Mouse (Mus musculus): ENCODE data around the gene Fgd1. TPM values are rescaled to one million over a fixed set of nuclear protein-coding genes. Genes with fewer than 3 reads are reported as not detected.
A peak's percentile ranks its signal among the peaks of the same experiment; 100 is the strongest.

Gene Fgd1
- 7.7 and 8.1 TPM in 2 replicates for polyA plus RNA-seq (2015; fragmentation: Nextera tagmentation; extraction: Ambion mirVana)

DNA sequence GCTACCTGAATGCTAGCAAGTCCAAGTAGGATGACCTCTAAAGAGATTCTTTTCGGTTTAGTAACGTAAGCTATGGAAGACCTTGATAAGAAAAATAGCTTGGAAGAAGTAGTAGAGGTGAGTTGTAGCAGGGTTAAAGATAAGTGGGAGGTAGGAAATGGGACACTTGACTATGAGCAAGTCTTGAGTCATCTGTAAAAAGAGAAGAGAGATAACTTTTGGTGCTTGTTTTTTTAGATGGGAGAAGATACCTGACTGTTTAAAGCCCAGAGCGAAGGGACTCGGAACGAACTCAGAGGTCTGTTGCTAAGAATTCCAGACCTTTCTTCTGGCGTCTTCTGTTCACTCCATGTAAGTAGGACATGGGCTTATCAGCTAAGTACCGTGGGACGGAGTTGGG lies at the start of gene Fgd1:
Fgd1 (plus strand) TSS at position 301 of the 400 bp plus-strand sequence.
- Histone ChIP-seq H3K36me3 (no peaks in the 10 kb centered on the region), H3K4me1 (no peaks in the 10 kb centered on the region), H3K4me2 (peak within 1 kb of the TSS; percentile 55), H3K9me3 (no peaks in the 10 kb centered on the region), H3K27me3 (replicated peaks) (no peaks in the 10 kb centered on the region), H3K4me3 (replicated peaks) (peak within 1 kb of the TSS; percentile 60), H3K9ac (peak within 1 kb of the TSS; percentile 61; the same call in 1 of the 2 replicates), H3K27ac (peak within 1 kb of the TSS; percentile 89)
- ATAC-seq (ENCODE audit: insufficient read depth, low FRiP score, low read depth), result no peak
- 92% methylated on average over 8 of the region's 8 CpGs for WGBS

- Histone ChIP-seq H3K27ac (no peak overlapping the region), H3K9me3 (no peaks in the 10 kb centered on the region), H3K4me1 (no peaks in the 10 kb centered on the region), H3K4me3 (replicated peaks) (no peak overlapping the region), H3K4me2 (no peak overlapping the region), H3K36me3 (no peaks in the 10 kb centered on the region), H3K27me3 (replicated peaks) (no peaks in the 10 kb centered on the region), H3K9ac (no peak overlapping the region)
- WGBS, result 84% methylated on average over 3 of the region's 3 CpGs
- no peak for ATAC-seq (ENCODE audit: insufficient read depth, low FRiP score, low read depth)
Measured at GRCm38 (mm10) chrX:150996775-150997174, 49.2 kb upstream of the Fgd1 start.

DNA sequence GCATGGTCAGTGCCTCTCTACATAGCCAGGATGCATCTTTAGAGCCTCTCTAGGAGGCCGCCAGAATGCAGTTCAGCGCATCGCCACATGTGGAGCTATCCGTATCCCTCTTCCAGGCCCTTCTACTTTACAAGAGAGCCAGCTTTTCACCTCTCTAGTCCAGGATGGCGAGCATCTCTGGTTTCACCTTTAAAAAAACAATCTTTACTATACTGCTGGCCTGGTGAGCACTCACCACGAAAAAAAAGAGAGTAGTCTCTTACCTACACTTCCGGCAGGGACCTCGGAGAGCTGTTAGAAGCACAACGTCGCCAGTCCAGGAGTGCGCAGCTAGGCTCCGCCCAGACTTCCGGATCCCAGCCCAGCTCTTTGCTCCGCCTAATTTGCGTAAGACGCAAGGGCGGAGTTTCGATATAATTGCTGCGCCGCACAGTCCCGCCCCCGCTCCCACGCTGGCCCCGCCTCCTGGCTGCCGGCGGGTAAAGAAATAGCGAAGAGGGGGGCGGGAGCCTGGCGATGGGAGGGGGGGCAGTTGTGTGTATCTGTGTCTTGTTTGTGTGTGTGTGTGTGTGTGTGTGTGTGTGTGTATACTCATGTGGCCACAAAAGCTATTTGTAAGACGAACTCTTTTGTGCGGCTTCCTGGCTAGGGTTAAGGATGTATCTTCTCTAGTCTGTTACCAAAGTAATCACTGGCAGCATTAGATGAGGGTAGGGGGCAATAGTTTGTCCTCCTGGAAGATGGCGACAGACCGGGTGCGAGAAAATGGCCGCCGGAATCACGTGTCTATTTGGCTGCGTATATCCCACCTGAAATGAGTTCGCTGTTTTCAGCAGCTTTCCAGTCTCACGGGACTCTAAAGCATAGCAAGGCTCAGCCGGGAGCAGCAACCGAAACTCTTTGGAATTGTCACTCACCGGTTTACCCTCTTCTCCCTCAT lies 28.7 kb upstream of the Fgd1 start, which contains the start of gene Gnl3l:
Gnl3l (minus strand) TSS at position 385 of the 940 bp plus-strand sequence.
- H3K9ac ChIP-seq, result no peak within 1 kb of the TSS
- H3K9me3 ChIP-seq, result no peaks in the 10 kb centered on the region
- 19% methylated on average over 43 of the region's 43 CpGs for WGBS
- H3K4me1 ChIP-seq, result no peaks in the 10 kb centered on the region
- peak within 1 kb of the TSS; percentile 49 for H3K4me2 ChIP-seq
- ATAC-seq (ENCODE audit: insufficient read depth, low FRiP score, low read depth), result peak; percentile 97
- no peaks in the 10 kb centered on the region for H3K36me3 ChIP-seq
- H3K27me3 ChIP-seq (replicated peaks), result no peaks in the 10 kb centered on the region
- H3K27ac ChIP-seq, result peak within 1 kb of the TSS; percentile 61
- peak within 1 kb of the TSS; percentile 49 for H3K4me3 ChIP-seq (replicated peaks)

DNA sequence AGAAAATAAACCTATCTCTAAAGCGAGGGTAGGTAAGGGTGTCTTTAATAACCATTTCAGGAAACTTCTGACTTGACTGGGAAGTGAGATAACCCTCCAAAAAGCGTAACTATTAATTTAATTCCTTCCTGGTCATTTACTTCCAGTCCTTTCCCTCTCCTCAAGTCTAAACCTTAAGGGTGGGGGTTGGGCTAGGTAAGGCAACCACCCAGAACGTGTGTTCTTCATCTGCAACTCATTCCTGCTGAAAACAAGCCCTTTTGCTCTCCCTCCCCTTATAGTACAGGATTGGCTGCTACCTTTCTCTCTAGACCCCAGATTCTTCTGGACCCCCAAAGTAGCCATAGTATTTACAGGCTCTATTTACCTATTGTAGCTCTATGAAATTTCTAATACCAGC lies 28.1 kb upstream of the Fgd1 start:
- H3K9ac ChIP-seq, result no peak overlapping the region
- no peaks in the 10 kb centered on the region for H3K9me3 ChIP-seq
- peak overlapping the region; percentile 49 for H3K4me2 ChIP-seq
- H3K36me3 ChIP-seq, result no peaks in the 10 kb centered on the region
- no peak for ATAC-seq (ENCODE audit: insufficient read depth, low FRiP score, low read depth)
- H3K4me3 ChIP-seq (replicated peaks), result peak overlapping the region; percentile 49
- 13% methylated on average over 3 of the region's 3 CpGs for WGBS
- H3K27ac ChIP-seq, result peak overlapping the region; percentile 57
- no peaks in the 10 kb centered on the region for H3K4me1 ChIP-seq
- H3K27me3 ChIP-seq (replicated peaks), result no peaks in the 10 kb centered on the region

- WGBS, result 83% methylated on average over 3 of the region's 3 CpGs
- Histone ChIP-seq H3K27me3 (replicated peaks) (no peaks in the 10 kb centered on the region), H3K4me2 (no peak overlapping the region), H3K9me3 (no peaks in the 10 kb centered on the region), H3K27ac (no peak overlapping the region), H3K4me3 (replicated peaks) (no peak overlapping the region), H3K36me3 (no peaks in the 10 kb centered on the region), H3K4me1 (no peaks in the 10 kb centered on the region), H3K9ac (no peak overlapping the region)
- no peak for ATAC-seq (ENCODE audit: insufficient read depth, low FRiP score, low read depth)
Measured at GRCm38 (mm10) chrX:151018798-151019197, 27.2 kb upstream of the Fgd1 start.

DNA sequence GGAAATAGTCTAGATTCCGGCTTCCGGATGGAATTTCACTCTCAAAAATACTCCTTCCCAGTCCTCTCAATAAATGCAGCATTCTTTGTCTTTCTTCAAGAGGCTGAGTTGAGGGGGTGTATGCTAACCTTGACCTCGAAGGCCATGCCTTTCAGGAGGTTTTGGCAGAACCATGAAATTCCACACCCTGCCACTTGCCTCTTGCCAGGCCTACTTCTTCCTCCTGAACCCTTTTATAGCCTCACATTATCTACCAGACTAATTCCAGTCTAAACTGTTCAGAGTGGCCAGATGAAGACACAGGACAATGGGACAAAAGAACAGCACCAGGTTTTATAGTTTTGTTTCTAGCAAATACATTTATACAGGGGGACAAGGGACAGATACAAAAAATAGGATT lies 14.6 kb upstream of the Fgd1 start:
- no peak overlapping the region for H3K9ac ChIP-seq
- ATAC-seq (ENCODE audit: insufficient read depth, low FRiP score, low read depth), result no peak
- no peaks in the 10 kb centered on the region for H3K4me1 ChIP-seq
- H3K4me3 ChIP-seq (replicated peaks), result no peak overlapping the region
- H3K36me3 ChIP-seq, result no peaks in the 10 kb centered on the region
- 58% methylated on average over 3 of the region's 3 CpGs for WGBS
- H3K4me2 ChIP-seq, result no peak overlapping the region
- H3K9me3 ChIP-seq, result no peaks in the 10 kb centered on the region
- H3K27ac ChIP-seq, result no peak overlapping the region
- no peaks in the 10 kb centered on the region for H3K27me3 ChIP-seq (replicated peaks)

DNA sequence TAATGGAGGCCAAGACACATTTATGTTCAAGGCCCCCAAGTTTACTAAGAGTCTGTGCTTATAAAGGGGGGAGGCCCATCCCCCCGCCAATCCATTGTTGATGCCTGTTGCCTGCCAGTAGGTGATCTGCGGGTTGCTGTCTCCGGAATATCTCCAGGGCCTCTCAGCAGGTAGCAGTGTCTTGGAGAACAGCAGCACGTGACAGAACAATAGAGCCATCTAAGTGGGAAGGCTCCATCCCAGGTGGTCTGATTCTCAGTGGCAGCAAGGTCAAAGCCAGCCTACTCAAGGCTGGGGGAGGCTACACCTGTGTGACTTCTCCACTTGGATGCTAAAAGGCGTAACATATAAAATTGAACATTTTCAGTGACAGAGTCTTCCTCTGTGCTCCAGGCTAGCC lies 4.7 kb upstream of the Fgd1 start:
- no peak for ATAC-seq (ENCODE audit: insufficient read depth, low FRiP score, low read depth)
- no peak overlapping the region for H3K4me3 ChIP-seq (replicated peaks)
- WGBS, result 63% methylated on average over 5 of the region's 5 CpGs
- no peaks in the 10 kb centered on the region for H3K9me3 ChIP-seq
- no peaks in the 10 kb centered on the region for H3K4me1 ChIP-seq
- no peaks in the 10 kb centered on the region for H3K27me3 ChIP-seq (replicated peaks)
- H3K36me3 ChIP-seq, result no peaks in the 10 kb centered on the region
- no peak overlapping the region for H3K27ac ChIP-seq
- H3K4me2 ChIP-seq, result no peak overlapping the region
- no peak overlapping the region for H3K9ac ChIP-seq

DNA sequence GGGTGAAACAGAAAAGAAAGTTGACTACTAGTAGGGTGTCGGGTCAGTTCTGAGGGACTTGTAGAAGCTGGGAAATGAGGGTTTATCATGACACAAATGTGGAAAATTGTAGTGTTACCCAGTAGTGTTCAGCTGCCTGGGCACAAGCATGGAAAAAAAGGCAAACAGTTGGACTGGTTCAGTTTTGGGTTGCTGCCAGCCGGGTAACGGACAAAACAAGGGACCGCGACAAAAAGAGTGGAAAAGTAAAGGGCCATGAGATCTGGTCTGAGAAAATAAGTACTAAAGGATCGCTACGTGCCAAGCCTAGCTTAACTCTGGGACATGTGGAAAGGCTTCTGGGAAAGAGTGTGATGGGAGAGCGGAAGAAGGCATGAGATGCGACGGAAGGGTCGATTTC lies 371 bp downstream of the Fgd1 start:
- Histone ChIP-seq H3K27ac (peak overlapping the region; percentile 89), H3K27me3 (replicated peaks) (no peaks in the 10 kb centered on the region), H3K36me3 (no peaks in the 10 kb centered on the region), H3K9me3 (no peaks in the 10 kb centered on the region), H3K9ac (no peak overlapping the region), H3K4me2 (peak overlapping the region; percentile 55), H3K4me1 (no peaks in the 10 kb centered on the region), H3K4me3 (replicated peaks) (peak overlapping the region; percentile 60)
- WGBS, result 42% methylated on average over 11 of the region's 11 CpGs
- ATAC-seq (ENCODE audit: insufficient read depth, low FRiP score, low read depth), result no peak

DNA sequence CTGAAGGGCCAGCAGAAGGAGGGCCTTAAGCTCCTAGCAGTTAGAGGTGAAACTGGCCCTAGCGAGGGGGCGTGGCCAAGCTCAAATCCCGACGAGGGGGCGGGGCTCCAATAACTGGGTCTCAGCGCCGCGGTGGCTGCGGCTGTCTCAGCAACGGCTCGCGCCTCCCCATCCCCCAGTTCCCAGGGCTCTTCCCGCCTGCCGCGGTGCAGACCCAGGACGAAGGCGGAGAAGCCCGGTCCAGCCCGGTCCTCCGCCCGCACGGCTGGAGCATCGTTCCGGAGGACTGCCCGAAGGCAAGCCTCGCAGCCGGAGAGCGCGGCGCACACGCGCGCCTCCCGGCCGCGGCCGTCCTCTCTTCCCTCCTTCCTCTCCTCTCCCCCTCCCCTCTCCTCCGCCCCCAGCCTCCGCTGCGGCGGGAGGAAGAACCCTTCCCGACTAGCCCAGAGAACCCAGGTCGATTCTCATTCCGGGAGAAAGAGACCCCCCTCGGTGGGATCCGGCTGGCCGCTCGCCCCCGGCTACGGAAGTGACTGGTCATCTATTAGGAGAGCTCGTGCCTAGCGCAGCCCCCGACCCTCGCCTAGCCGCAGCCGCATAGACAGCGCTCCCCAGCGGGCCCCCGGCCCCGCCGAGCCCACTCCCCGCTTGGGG lies 954 bp downstream of the Fgd1 start:
- Histone ChIP-seq H3K27me3 (replicated peaks) (no peaks in the 10 kb centered on the region), H3K9ac (peak overlapping the region; percentile 61), H3K27ac (peak overlapping the region; percentile 89), H3K9me3 (no peaks in the 10 kb centered on the region), H3K4me1 (no peaks in the 10 kb centered on the region), H3K36me3 (no peaks in the 10 kb centered on the region), H3K4me3 (replicated peaks) (peak overlapping the region; percentile 60), H3K4me2 (peak overlapping the region; percentile 55)
- peak; percentile 82 for ATAC-seq (ENCODE audit: insufficient read depth, low FRiP score, low read depth)
- 15% methylated on average over 57 of the region's 62 CpGs for WGBS

DNA sequence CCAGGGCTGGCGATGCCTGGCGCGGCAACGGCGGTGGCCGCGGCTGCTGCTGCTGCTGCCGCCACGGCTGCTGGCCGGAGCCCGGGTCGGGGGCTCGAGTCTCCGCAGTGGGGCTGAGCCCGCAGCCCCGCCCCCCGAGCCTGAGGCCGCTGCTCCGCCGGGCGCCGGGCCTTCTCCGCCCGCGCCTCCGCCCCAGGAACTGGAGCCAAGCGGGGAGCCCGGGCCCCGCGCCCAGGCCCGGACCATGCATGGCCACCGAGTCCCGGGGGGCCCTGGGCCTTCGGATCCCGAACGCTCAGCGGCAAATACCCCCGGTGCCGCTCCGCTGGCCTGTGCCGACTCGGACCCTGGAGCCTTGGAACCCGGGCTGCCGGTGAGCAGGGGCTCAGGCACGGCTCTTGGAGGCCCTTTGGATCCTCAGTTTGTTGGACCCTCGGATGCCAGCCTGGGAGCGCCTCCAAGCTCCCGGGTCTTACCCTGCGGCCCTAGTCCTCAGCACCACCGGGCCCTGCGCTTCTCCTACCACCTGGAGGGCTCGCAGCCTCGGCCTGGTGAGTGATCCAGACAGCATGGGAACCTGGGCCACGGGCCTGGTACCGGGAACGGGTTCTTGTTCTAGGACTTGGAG lies 1.6 kb downstream of the Fgd1 start:
- H3K4me2 ChIP-seq, result peak overlapping the region; percentile 55
- no peaks in the 10 kb centered on the region for H3K9me3 ChIP-seq
- H3K27me3 ChIP-seq (replicated peaks), result no peaks in the 10 kb centered on the region
- no peaks in the 10 kb centered on the region for H3K36me3 ChIP-seq
- H3K4me1 ChIP-seq, result no peaks in the 10 kb centered on the region
- 16% methylated on average over 35 of the region's 56 CpGs for WGBS
- ATAC-seq (ENCODE audit: insufficient read depth, low FRiP score, low read depth), result peak; percentile 54
- peak overlapping the region; percentile 61 for H3K9ac ChIP-seq
- H3K4me3 ChIP-seq (replicated peaks), result peak overlapping the region; percentile 60
- peak overlapping the region; percentile 89 for H3K27ac ChIP-seq

GRCm38 (mm10) chrX:151049661-151050215 lies 3.8 kb downstream of the Fgd1 start:
- ATAC-seq (ENCODE audit: insufficient read depth, low FRiP score, low read depth), result no peak
- no peak overlapping the region for H3K4me2 ChIP-seq
- H3K36me3 ChIP-seq, result no peaks in the 10 kb centered on the region
- no peak overlapping the region for H3K9ac ChIP-seq
- no peaks in the 10 kb centered on the region for H3K27me3 ChIP-seq (replicated peaks)
- H3K9me3 ChIP-seq, result no peaks in the 10 kb centered on the region
- H3K4me1 ChIP-seq, result no peaks in the 10 kb centered on the region
- 57% methylated on average over 8 of the region's 8 CpGs for WGBS
- no peak overlapping the region for H3K4me3 ChIP-seq (replicated peaks)
- no peak overlapping the region for H3K27ac ChIP-seq
